ENCODE assay signal across 9 mouse cellular contexts in the genomic region with DNA sequence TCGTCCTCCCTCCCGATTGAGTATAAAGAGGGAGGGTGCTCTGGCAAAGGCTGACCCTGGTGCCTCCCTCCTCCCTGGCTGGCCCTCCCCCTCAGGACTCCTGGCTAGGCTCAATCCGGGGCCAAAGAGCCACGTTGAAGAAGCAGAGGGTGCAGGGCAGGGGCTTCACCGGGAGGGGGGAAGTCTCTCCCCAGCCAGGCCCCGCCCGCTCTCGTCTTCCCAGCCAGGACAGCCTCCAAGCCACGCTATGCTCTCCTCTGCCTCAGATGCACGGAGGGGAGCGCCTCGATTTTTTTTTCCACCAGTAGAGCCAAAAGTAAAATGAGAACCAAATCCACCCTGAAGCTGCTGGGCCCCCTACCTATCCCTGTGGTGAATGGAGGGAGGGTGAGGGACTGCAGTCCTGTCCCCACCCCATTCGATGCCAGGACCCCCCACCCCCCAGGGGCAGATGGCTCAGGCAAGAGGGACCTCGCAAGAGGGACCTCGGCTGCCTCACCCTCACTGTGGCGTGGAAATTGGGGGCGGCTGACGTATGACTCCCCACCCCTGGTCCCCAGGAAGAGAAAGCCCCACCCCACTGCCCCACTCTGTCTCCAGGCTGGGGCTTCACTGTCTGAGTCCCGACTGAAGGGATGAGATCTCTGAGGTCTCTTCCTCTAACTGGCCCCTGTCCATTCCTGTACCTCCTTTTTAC. TPM values are rescaled to one million over a fixed set of nuclear protein-coding genes. Genes with fewer than 3 reads are reported as not detected.
DNase-seq lines count a peak whose midpoint lies in the region; ATAC-seq and TF ChIP-seq lines count a peak whose summit lies in the region.
"Had no signal": no experiment of that assay in that cellular context is flagged by ENCODE, and none has a peak within 500 bp of the region (broad histone marks: within the 10 kb centered on the region; RNA-seq: fewer than 3 reads in every experiment).

No protein-coding gene starts in this region.

- TF ChIP-seq POLR2A in limb, embryonic 14.5 days (IDR thresholded peaks at IDR 0.05; ENCODE audit: borderline replicate concordance, extremely low read depth, insufficient read depth, insufficient read length), result no peak

- WGBS in lung, postnatal 0 days, result 4% methylated on average over 15 of the region's 19 CpGs
- 2% methylated on average over 17 of the region's 19 CpGs for WGBS in limb, embryonic 14.5 days

- peak overlapping the region; percentile 38; the same call in 1 of the 2 replicates for H3K27ac ChIP-seq in lung, postnatal 0 days (ENCODE audit: low read length)
- peak overlapping the region; percentile 98 for H3K27ac ChIP-seq in limb, embryonic 14.5 days (replicated peaks; ENCODE audit: low read depth, low read length)
- H3K27ac ChIP-seq: liver, embryonic 13.5 days had no signal

- H3K36me3 ChIP-seq in lung, postnatal 0 days (ENCODE audit: insufficient read depth, low read length), result no peaks in the 10 kb centered on the region
- no peaks in the 10 kb centered on the region for H3K36me3 ChIP-seq in limb, embryonic 14.5 days (ENCODE audit: control insufficient read depth, insufficient read depth, low read length)
- H3K36me3 ChIP-seq: liver, embryonic 13.5 days had no signal

- no peak for TF ChIP-seq EP300 in lung, postnatal 0 days (IDR thresholded peaks at IDR 0.05)

- no peaks in the 10 kb centered on the region for H3K27me3 ChIP-seq in lung, postnatal 0 days (replicated peaks; ENCODE audit: insufficient read depth, low read length)
- no peaks in the 10 kb centered on the region for H3K27me3 ChIP-seq in limb, embryonic 14.5 days (ENCODE audit: control insufficient read depth, insufficient read depth, low read length)

- TF ChIP-seq CTCF in lung, postnatal 0 days (IDR thresholded peaks at IDR 0.05), result no peak

- peak overlapping the region; percentile 38 for H3K4me2 ChIP-seq in lung, postnatal 0 days (replicated peaks; ENCODE audit: low read depth, low read length)
- H3K4me2 ChIP-seq in limb, embryonic 14.5 days (replicated peaks; ENCODE audit: low read depth, low read length, severe bottlenecking), result peak overlapping the region; percentile 43
- H3K4me2 ChIP-seq: liver, embryonic 13.5 days had no signal

- peak; percentile 65 for DNase-seq in lung, postnatal 0 days (ENCODE audit: low spot score)
- DNase-seq in lung, adult 18-20 months, result no peak
- DNase-seq in gastrocnemius, postnatal 14 days, result peak; percentile 82
- DNase-seq in limb, embryonic 14.5 days (ENCODE audit: low spot score), result peak; percentile 88
- peak; percentile 29 for DNase-seq in urinary bladder, postnatal 25 days (ENCODE audit: low spot score)
- no peak for DNase-seq in layer of hippocampus, postnatal 36 days
- no peak for DNase-seq in adrenal gland, postnatal 10 days
- DNase-seq: liver, embryonic 13.5 days had no signal

- peak; percentile 65 for ATAC-seq in lung, postnatal 0 days
- peak; percentile 83 for ATAC-seq in limb, embryonic 14.5 days (ENCODE audit: low FRiP score, low read depth)
- no peak for ATAC-seq in megakaryocyte-erythroid progenitor cell, adult 5-6 weeks (replicated peaks; ENCODE audit: low FRiP score, low TSS enrichment, poor library complexity, severe bottlenecking)

- intact Hi-C loops in gastrocnemius, postnatal 14 days (cut with DNase I; ENCODE audit: low total_unique reads), result no loop called here

- no peaks in the 10 kb centered on the region for H3K4me1 ChIP-seq in lung, postnatal 0 days (ENCODE audit: insufficient read depth, low read depth, low read length)
- peaks cover 43% of the 10 kb centered on the region for H3K4me1 ChIP-seq in limb, embryonic 14.5 days (ENCODE audit: control insufficient read depth, insufficient read depth, low read length)
- H3K4me1 ChIP-seq: liver, embryonic 13.5 days had no signal

- H3K4me3 ChIP-seq in lung, postnatal 0 days (ENCODE audit: low read depth, low read length), result no peak overlapping the region
- H3K4me3 ChIP-seq in limb, embryonic 14.5 days (replicated peaks; ENCODE audit: low read length), result peak overlapping the region; percentile 12
- H3K4me3 ChIP-seq: liver, embryonic 13.5 days had no signal

- H3K9ac ChIP-seq in lung, postnatal 0 days (replicated peaks; ENCODE audit: low read depth), result no peak overlapping the region
- peak overlapping the region; percentile 47 for H3K9ac ChIP-seq in limb, embryonic 14.5 days (ENCODE audit: low read depth, low read length, severe bottlenecking)
- H3K9ac ChIP-seq: liver, embryonic 13.5 days had no signal

- no peaks in the 10 kb centered on the region for H3K9me3 ChIP-seq in lung, postnatal 0 days (ENCODE audit: low read length)
- no peaks in the 10 kb centered on the region for H3K9me3 ChIP-seq in limb, embryonic 14.5 days (ENCODE audit: control insufficient read depth, low read length)
- H3K9me3 ChIP-seq: liver, embryonic 13.5 days had no signal

RNA-seq across cellular contexts. Expression of a gene that starts 53.2 kb away (rescaled TPM):
- 464 and 478 TPM in 2 replicates for polyA plus RNA-seq in lung, postnatal 0 days (2015; fragmentation: Nextera tagmentation; extraction: Ambion mirVana)
- total RNA-seq in gastrocnemius, postnatal 14 days (2021), result 1,000 to 10,000 TPM; 3,539 to 4,018 TPM
- 1,421 and 1,570 TPM in 2 replicates for polyA plus RNA-seq in limb, embryonic 14.5 days (2012; rRNA removed)
- polyA plus RNA-seq in limb, embryonic 14.5 days (2014; fragmentation: Nextera tagmentation; extraction: Ambion mirVana), result 2,528 and 2,873 TPM in 2 replicates
- total RNA-seq in layer of hippocampus, postnatal 36 days (2021), result 10 to 100 TPM; 12.0 to 18.6 TPM
- total RNA-seq in megakaryocyte-erythroid progenitor cell, adult 5-6 weeks (2014; fragmentation: Nextera tagmentation), result not detected in 2 replicates
- total RNA-seq in megakaryocyte-erythroid progenitor cell, adult 5-6 weeks (2017), result not detected in 2 replicates
- 1,000 to 10,000 TPM in 1 of 2 experiments, 100 to 1,000 TPM in 1; 763 to 1,573 TPM for total RNA-seq in adrenal gland, postnatal 10 days (2021)

Comparison
In these comparisons a context has a peak if more than half of its experiments do, and no peak if none do; other contexts are left out.
1. DNase-seq: peak in lung, postnatal 0 days (single experiment), gastrocnemius, postnatal 14 days (single experiment), limb, embryonic 14.5 days (single experiment) and urinary bladder, postnatal 25 days (single experiment); none in lung, adult 18-20 months (0 of 2), layer of hippocampus, postnatal 36 days (0 of 2) and adrenal gland, postnatal 10 days (single experiment).
2. RNA of a gene that starts 53.2 kb away (total RNA-seq): 3,539 to 4,018 TPM in gastrocnemius, postnatal 14 days and 763 to 1,573 TPM in adrenal gland, postnatal 10 days; 12.0 to 18.6 TPM in layer of hippocampus, postnatal 36 days and not detected in megakaryocyte-erythroid progenitor cell, adult 5-6 weeks; every median in the first group is over 10 times any median in the second.